Mouse (Mus musculus) cerebellum, postnatal 36 days (tissue): ENCODE results near the gene Pkdrej.
"Not testable (repeated sequence)": the region's sequence is repeated elsewhere in the genome, so short reads cannot be mapped to it uniquely, and the experiment has no call there.

Source experiments
- DNase-seq, 2 experiments: peaks; one replicate each; pipeline ENCODE4 v3.0.0; 2021 to 2022; ENCODE audit warnings: mixed read lengths in 2 of 2

The Pkdrej gene

GRCm38 (mm10) chr15:85809091-85809490, 12.4 kb downstream of the Pkdrej start:
- DNase-seq, result no peak

DNA sequence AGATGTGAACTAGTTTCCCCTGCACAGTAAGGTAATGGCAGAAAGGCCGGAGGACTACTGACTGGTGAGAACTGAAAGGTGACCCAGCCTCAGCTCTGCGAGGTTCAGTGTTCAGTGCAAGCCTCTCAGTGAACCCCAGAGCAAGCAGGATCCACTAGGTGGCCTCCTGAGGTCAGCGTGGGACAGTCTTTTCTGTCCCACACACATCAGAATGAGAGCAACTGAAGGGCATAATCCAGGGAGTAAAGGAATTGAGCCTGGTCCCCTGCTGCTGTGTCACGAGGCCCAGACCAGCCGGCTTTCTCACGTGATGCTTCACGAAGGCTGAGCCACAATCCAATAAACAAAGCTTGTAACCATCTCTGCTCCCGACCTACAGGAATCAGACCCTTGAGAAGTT, 13.1 kb downstream of the Pkdrej start:
- DNase-seq, result no peak

GRCm38 (mm10) chr15:85808031-85808430, 13.5 kb downstream of the Pkdrej start:
- DNase-seq, result no peak

GRCm38 (mm10) chr15:85807404-85807803, 14.1 kb downstream of the Pkdrej start:
- no peak for DNase-seq

GRCm38 (mm10) chr15:85806886-85807285, 14.6 kb downstream of the Pkdrej start:
- DNase-seq, result no peak

DNA sequence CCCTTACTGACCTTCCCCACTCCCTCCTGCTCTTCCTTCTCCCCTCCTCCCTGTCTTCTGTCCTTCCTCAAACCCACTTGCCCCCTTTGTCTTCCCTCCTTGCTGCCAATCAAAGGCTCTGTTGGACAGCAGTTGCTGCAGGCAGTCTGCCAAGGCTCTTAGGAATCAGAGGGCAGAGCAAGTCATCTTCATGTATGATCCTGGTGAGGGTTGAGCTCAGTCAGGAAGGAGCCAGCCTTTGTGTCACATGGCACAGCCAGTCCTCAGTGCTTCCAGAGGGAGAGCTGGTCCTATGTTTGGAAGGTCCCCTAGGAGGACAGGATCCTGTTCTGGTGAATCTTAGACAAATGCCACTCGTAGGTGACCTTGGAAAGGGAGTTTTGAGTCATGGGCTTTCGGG, 18.6 kb downstream of the Pkdrej start:
- DNase-seq, result no peak

GRCm38 (mm10) chr15:85798676-85799075, 22.9 kb downstream of the Pkdrej start:
- no peak for DNase-seq

GRCm38 (mm10) chr15:85795516-85795915, 26.0 kb downstream of the Pkdrej start:
- no peak for DNase-seq

DNA sequence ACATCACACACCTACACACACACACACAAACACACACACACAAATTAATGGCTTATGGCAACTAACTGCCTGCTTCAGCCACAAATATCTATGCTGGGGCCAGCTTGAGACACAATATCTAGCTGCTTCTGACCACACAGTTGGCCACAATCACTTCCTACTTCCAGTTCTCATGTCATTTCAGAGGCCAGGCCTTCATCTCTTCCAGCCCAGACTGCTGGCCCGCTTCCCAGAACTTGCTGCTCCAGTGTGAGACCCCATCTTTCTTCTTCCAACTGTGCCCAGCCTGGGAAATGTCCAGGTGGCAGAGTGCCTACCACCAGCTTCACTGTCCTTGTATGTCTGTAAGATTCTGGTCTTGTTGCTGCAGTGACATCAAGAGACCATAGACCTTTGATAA, 28.7 kb downstream of the Pkdrej start:
- DNase-seq, result peak; percentile 30 to 34

DNA sequence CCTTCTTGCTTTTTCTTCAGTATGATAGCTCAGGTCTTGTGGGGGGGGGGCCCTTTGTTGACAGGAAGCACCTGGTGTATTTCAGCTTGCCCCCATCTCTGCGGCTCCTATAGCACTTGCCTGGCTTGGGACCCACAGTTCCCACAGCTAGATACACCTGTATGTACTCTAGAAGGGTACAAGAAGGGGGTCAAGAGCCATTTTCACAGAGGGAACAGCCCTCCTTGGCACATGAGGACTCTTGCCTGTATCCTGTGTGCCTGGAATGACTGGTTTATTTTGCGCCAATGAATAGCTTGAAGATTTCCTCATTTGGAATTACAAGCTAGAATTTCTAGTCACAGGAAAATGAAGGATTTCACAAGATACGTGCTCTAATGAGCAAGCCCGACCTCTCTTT, 30.1 kb downstream of the Pkdrej start:
- no peak for DNase-seq

- DNase-seq, result no peak
These were observed 32.9 kb downstream of the Pkdrej start for GRCm38 (mm10) chr15:85788633-85789032.

DNA sequence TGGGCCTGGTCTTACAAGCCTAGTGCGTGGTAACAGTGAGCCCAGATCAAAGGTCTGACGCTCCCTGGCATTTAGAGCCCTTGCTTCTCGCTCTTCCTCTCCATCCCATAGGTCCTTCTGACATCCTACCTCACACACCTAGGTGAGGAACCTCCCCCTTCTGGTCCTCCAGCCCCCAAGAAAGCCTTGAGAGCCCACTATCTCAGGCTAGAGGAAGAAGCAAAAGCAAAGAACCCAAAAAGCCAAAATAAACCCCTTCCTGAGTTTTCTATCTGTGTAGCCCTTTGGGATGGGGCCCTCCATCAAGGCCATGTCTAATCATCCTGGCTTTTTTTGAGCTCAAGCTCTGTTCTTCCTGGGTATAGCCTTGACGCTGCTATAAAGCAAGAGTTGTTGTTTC, 33.5 kb downstream of the Pkdrej start:
- DNase-seq, result no peak

GRCm38 (mm10) chr15:85787482-85787881, 34.1 kb downstream of the Pkdrej start:
- DNase-seq, result no peak

DNA sequence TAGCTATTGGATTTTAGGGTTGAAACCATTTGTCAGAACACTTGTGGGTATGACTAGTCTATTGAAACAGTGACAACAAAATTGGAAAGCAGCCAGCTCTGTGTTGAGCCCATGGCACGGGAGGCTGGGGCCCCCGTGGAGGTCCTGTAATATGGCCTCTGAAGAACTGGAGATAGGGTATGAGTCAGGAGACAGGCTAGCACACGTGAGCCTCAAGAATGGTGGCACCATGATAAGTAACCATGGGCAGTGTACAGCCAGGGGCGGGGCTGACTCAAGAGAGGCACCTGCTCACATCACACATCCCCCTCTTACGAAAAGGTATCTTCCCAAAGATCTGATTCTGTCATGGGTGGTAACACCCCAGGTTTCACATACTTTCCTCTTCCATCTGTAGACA, 34.8 kb downstream of the Pkdrej start:
- DNase-seq, result no peak

- no peak for DNase-seq
These were observed 37.2 kb downstream of the Pkdrej start for GRCm38 (mm10) chr15:85784341-85784740.

DNA sequence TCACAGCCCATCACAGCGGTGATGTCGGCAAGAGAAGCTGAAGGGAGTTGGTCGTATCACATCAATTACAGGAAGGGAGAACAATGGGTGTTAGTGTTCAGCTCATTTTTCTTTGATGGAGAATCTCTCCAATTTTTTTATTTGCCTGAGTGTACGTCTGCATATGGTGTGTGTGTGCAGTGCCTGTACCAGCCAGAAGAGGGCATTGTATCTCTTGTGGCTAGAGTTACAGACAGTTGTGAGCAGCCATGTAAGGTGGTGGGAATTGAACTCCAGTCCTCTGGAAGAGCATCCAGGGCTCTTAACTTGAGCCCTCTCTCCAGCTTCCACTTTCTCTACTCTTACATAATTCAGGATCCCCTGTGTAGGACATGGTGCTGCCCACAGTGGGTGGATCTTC, 38.4 kb downstream of the Pkdrej start:
- DNase-seq, result no peak

- DNase-seq, result not testable (repeated sequence)
These were observed 42.6 kb downstream of the Pkdrej start for GRCm38 (mm10) chr15:85778891-85779290.

DNA sequence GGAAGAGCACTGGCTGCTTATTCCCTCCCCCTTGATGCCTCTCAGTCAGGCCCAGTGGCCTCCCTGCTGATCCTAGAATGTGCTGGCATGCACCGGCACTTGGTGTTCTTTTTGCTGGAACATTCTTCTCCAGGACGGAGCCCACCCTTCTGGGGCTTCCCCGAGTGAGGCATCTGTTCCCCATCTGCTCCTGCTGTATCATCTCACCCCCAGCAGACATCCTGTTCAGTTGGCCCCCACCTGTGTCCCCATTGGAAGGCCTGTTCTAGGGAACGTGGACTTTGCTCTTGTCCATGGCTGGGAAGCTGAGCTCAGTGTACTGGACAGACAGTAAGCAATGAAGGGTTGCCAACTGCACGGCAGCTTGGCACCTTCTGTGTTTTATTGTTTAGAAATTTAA, 44.8 kb downstream of the Pkdrej start:
- DNase-seq, result no peak

DNA sequence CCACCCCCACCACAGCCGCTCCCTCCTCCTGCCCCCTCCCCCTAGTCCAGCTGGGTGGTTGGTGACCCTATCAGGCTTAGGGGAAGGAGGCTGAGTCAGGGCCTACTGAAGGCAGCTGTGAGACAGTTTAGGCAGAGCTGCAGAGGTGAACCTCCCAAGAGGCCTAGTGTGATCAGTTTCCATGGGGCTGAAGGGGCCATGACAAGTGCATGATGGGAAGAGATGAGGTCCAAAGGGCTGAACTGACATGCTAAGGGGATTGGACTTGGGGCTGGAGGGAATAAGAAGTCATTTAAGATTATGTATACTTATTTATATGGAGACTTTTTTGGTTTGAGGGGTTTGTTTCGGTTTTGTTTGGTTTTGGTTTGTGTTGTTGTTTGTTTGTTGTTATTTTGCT, 45.3 kb downstream of the Pkdrej start:
- no peak for DNase-seq

DNA sequence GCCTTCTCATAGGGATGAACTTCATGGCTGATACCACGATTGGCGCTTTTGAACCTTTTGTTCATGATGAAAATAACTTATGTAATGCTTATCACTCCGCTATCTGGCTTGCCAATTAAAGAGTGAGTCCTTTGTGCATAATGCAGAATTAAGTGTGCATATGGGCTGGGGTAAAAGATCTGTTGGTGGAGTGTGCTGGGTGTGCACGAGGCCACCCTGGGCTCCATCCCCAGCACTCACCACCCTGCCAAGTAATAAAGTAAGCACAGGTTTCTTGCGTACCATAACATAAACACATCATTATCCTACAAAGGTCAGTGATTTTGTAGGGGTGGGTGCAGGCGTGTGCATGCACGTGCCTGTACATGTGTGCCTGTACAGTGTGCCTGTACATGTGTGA, 46.5 kb downstream of the Pkdrej start:
- DNase-seq, result no peak

GRCm38 (mm10) chr15:85774419-85774818, 47.1 kb downstream of the Pkdrej start:
- DNase-seq, result no peak

DNA sequence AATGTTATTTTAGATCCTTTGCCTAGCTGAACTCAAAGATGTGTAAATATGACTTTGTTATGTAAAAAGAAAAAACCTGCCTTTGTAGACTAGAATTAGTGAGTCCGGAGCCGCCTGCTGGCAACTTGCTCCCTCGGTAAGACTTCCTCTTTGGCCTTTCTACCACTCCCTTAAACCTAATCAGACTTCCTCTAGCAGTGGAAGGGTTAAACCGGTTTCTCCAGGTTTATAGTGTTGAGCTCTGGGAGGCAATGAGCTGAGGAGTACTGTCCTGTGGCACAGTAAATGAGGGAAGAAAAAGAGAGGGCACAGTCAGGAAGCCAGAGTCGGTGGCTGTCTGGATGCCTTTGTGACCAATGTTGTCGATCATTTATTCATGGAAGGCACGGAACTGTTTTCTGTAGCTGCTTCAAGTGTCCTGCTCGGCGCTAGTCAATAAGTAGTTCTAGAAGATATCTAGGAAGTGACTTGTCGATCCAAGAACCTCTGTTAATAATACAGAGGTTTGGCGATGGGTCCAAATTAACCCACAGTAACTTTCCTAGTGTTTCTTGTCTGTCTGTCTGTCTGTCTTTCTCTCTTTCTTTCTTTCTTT, 49.3 kb downstream of the Pkdrej start:
- no peak for DNase-seq

DNA sequence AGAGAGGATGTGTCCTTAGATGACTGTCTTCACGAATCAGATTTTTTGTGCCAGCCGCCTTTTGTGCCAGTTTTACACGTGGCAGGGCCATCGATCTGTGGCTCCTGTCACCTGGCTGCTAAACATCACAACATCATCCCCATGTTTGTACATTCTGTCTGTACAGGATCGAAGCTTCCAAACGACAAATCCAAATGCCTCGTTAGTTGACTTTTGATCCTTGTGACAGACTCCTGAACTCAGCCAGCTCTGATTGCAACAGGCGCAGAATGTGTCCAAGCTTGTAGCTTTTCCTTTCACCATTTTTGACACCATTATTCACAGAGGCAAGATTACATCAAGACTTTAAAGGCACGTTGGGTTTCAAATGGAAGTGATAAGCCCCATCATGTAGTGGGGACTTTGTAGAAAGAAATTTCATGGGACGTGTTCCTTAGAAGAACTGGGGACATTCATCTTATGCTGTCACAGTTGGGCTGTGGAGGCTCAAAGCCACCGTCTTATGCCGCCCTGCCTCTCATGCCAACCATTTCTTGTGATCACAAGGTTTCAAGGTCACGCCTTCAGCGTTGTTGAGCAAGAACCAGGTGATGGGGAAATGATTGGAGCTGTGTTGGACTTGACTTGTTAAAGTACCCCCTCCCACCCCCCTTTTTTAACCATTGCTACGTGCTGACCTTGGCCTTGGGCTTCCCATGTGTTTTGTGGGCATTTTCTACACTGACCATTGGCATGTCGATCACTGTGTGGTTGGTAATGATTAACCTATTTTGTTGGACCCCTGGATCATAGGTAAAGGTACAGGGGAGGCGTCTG, 50.0 kb downstream of the Pkdrej start:
- DNase-seq, result no peak

- DNase-seq, result no peak
These were observed 52.5 kb downstream of the Pkdrej start for GRCm38 (mm10) chr15:85768991-85769390.

DNA sequence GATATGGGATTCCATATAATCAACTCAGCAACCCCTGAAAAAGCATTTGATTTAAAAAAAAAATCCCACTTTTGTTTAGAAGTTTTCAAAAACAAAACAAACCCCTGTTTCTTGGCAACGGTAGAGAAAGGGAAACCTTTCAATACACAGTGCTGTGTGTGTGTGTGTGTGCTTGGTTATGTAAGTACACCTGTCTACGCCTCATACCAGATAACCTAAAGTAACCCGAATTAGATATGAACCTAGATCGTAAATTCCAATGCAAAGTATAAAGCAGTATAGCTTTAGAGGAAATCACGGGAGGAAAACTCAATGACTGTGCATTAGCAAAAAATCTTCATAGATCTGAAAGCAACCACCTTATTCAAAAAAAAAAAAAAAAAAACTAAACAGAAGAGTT, 54.9 kb downstream of the Pkdrej start:
- no peak for DNase-seq
